Mouse (Mus musculus): ENCODE results near the gene Ten1. TPM values are rescaled to one million over a fixed set of nuclear protein-coding genes. Genes with fewer than 3 reads are reported as not detected.

The Ten1 gene
- polyA plus RNA-seq, 1 experiment from 2014 or later = 77.0 TPM

- no peak for DNase-seq
- peaks cover 8% of the 10 kb centered on the region; the same call in 1 of the 2 replicates for H3K27me3 ChIP-seq (ENCODE audit: control insufficient read depth, insufficient read depth, low read length)
- no peak for ATAC-seq (ENCODE audit: low FRiP score, low TSS enrichment)
- WGBS = 87% methylated on average over 11 of the region's 11 CpGs
- no peak overlapping the region for H3K4me2 ChIP-seq (ENCODE audit: low read length)
- no peak overlapping the region for H3K4me3 ChIP-seq (replicated peaks; ENCODE audit: low read depth, low read length)
- H3K9ac ChIP-seq (replicated peaks; ENCODE audit: low read length) = no peak overlapping the region
- H3K36me3 ChIP-seq (ENCODE audit: control insufficient read depth, insufficient read depth, low read length) = 0 out of 2 replicates have a peak, but pooled peaks cover 6% of the 10 kb centered on the region
- no peaks in the 10 kb centered on the region for H3K4me1 ChIP-seq (ENCODE audit: control insufficient read depth, insufficient read depth, low read length)
- peaks cover under 1% of the 10 kb centered on the region; the same call in 1 of the 2 replicates for H3K9me3 ChIP-seq (ENCODE audit: control insufficient read depth, low read length)
- H3K27ac ChIP-seq (replicated peaks; ENCODE audit: low read depth, low read length) = no peak overlapping the region
These were observed 17.9 kb downstream of the Ten1 start for GRCm38 (mm10) chr11:116216549-116216948.

DNA sequence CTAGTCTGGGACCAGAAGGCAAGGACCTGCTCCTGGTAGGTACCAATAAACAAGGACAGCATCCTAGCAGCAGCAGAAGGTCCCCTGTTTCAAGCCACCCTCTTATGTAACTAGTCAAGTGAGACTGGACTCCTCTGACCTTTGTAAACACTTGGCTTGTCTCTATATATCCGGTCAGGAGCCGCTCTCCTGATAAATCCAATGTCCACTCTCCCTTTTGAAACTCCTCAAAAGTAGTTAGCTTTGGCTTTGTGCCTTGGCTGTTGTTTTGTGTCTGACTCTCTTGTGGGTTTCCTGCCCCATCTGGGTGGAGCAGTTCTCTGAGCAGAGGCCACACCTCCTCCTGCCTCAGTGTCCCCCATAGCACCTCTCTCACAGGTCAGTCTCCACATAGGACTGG lies 19.6 kb downstream of the Ten1 start:
- no peak for ATAC-seq (ENCODE audit: low FRiP score, low TSS enrichment)
- no peak overlapping the region for H3K4me2 ChIP-seq (ENCODE audit: low read length)
- H3K27ac ChIP-seq (replicated peaks; ENCODE audit: low read depth, low read length) = peak overlapping the region; percentile 43

GRCm38 (mm10) chr11:116218737-116219400 lies 20.2 kb downstream of the Ten1 start:
- Histone ChIP-seq H3K9ac (replicated peaks; ENCODE audit: low read length) (no peak overlapping the region), H3K36me3 (ENCODE audit: control insufficient read depth, insufficient read depth, low read length) (no peaks in the 10 kb centered on the region), H3K27me3 (ENCODE audit: control insufficient read depth, insufficient read depth, low read length) (peaks cover 31% of the 10 kb centered on the region), H3K4me1 (ENCODE audit: control insufficient read depth, insufficient read depth, low read length) (0 out of 2 replicates have a peak, but pooled peaks cover 2% of the 10 kb centered on the region), H3K4me3 (replicated peaks; ENCODE audit: low read depth, low read length) (no peak overlapping the region), H3K9me3 (ENCODE audit: control insufficient read depth, low read length) (peaks cover 5% of the 10 kb centered on the region; the same call in 1 of the 2 replicates), H3K4me2 (ENCODE audit: low read length) (no peak overlapping the region), H3K27ac (replicated peaks; ENCODE audit: low read depth, low read length) (peak overlapping the region; percentile 64)
- peak; percentile 48; the same call in 1 of the 2 replicates for ATAC-seq (ENCODE audit: low FRiP score, low TSS enrichment)
- 53% methylated on average over 7 of the region's 7 CpGs for WGBS
- DNase-seq = peak; percentile 80

More for the DNA sequence above, 19.6 kb downstream of the Ten1 start:
- Histone ChIP-seq H3K4me1 (ENCODE audit: control insufficient read depth, insufficient read depth, low read length) (0 out of 2 replicates have a peak, but pooled peaks cover 2% of the 10 kb centered on the region), H3K27me3 (ENCODE audit: control insufficient read depth, insufficient read depth, low read length) (peaks cover 25% of the 10 kb centered on the region), H3K4me3 (replicated peaks; ENCODE audit: low read depth, low read length) (no peak overlapping the region), H3K9ac (replicated peaks; ENCODE audit: low read length) (no peak overlapping the region), H3K9me3 (ENCODE audit: control insufficient read depth, low read length) (peaks cover 5% of the 10 kb centered on the region; the same call in 1 of the 2 replicates), H3K36me3 (ENCODE audit: control insufficient read depth, insufficient read depth, low read length) (no peaks in the 10 kb centered on the region)
- no peak for DNase-seq
- WGBS = 92% methylated on average over 2 of the region's 2 CpGs

- Histone ChIP-seq H3K36me3 (ENCODE audit: control insufficient read depth, insufficient read depth, low read length) (no peaks in the 10 kb centered on the region), H3K4me1 (ENCODE audit: control insufficient read depth, insufficient read depth, low read length) (0 out of 2 replicates have a peak, but pooled peaks cover 2% of the 10 kb centered on the region), H3K27me3 (ENCODE audit: control insufficient read depth, insufficient read depth, low read length) (peaks cover 33% of the 10 kb centered on the region), H3K4me3 (replicated peaks; ENCODE audit: low read depth, low read length) (no peak overlapping the region), H3K9me3 (ENCODE audit: control insufficient read depth, low read length) (peaks cover 5% of the 10 kb centered on the region; the same call in 1 of the 2 replicates), H3K27ac (replicated peaks; ENCODE audit: low read depth, low read length) (no peak overlapping the region), H3K9ac (replicated peaks; ENCODE audit: low read length) (no peak overlapping the region), H3K4me2 (ENCODE audit: low read length) (no peak overlapping the region)
- peak; percentile 69 for DNase-seq
- 32% methylated on average over 4 of the region's 4 CpGs for WGBS
- no peak for ATAC-seq (ENCODE audit: low FRiP score, low TSS enrichment)
These were observed 21.2 kb downstream of the Ten1 start for GRCm38 (mm10) chr11:116219885-116220284.

- 11% methylated on average over 53 of the region's 53 CpGs for WGBS
- 0 out of 2 replicates have a peak, but pooled peaks cover 2% of the 10 kb centered on the region for H3K4me1 ChIP-seq (ENCODE audit: control insufficient read depth, insufficient read depth, low read length)
- ATAC-seq (ENCODE audit: low FRiP score, low TSS enrichment) (no peak), DNase-seq (peak; percentile 35)
- H3K27me3 ChIP-seq (ENCODE audit: control insufficient read depth, insufficient read depth, low read length) = peaks cover 33% of the 10 kb centered on the region
- H3K4me2 ChIP-seq (ENCODE audit: low read length) = peak overlapping the region; percentile 47
- H3K9ac ChIP-seq (replicated peaks; ENCODE audit: low read length) = no peak overlapping the region
- H3K27ac ChIP-seq (replicated peaks; ENCODE audit: low read depth, low read length) = no peak overlapping the region
- H3K9me3 ChIP-seq (ENCODE audit: control insufficient read depth, low read length) = peaks cover 5% of the 10 kb centered on the region; the same call in 1 of the 2 replicates
- no peaks in the 10 kb centered on the region for H3K36me3 ChIP-seq (ENCODE audit: control insufficient read depth, insufficient read depth, low read length)
- H3K4me3 ChIP-seq (replicated peaks; ENCODE audit: low read depth, low read length) = peak overlapping the region; percentile 22
These were observed 23.5 kb downstream of the Ten1 start for GRCm38 (mm10) chr11:116221931-116222739.

DNA sequence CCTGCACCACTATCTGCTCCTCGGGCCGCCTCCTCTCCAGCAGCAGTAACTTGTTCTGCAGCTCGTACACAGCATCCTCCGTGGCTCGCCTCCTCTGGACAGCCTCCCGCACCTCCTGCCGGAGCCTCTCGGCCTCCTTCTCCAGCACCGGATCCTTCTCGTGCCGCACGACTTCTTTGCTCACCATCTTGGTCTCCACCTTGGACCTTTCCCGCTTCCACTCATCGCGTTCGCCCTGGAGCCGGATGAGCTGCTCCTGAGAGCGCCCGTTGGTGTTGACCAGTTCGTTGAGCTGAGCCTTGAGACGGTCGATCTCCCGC lies 24.0 kb downstream of the Ten1 start:
- WGBS = 11% methylated on average over 23 of the region's 23 CpGs
- H3K27ac ChIP-seq (replicated peaks; ENCODE audit: low read depth, low read length) = no peak overlapping the region
- no peak for ATAC-seq (ENCODE audit: low FRiP score, low TSS enrichment)
- peaks cover 33% of the 10 kb centered on the region for H3K27me3 ChIP-seq (ENCODE audit: control insufficient read depth, insufficient read depth, low read length)
- H3K9me3 ChIP-seq (ENCODE audit: control insufficient read depth, low read length) = peaks cover 5% of the 10 kb centered on the region; the same call in 1 of the 2 replicates
- DNase-seq = no peak
- 0 out of 2 replicates have a peak, but pooled peaks cover 2% of the 10 kb centered on the region for H3K4me1 ChIP-seq (ENCODE audit: control insufficient read depth, insufficient read depth, low read length)
- H3K9ac ChIP-seq (replicated peaks; ENCODE audit: low read length) = no peak overlapping the region
- H3K36me3 ChIP-seq (ENCODE audit: control insufficient read depth, insufficient read depth, low read length) = no peaks in the 10 kb centered on the region
- peak overlapping the region; percentile 22 for H3K4me3 ChIP-seq (replicated peaks; ENCODE audit: low read depth, low read length)
- H3K4me2 ChIP-seq (ENCODE audit: low read length) = peak overlapping the region; percentile 47

DNA sequence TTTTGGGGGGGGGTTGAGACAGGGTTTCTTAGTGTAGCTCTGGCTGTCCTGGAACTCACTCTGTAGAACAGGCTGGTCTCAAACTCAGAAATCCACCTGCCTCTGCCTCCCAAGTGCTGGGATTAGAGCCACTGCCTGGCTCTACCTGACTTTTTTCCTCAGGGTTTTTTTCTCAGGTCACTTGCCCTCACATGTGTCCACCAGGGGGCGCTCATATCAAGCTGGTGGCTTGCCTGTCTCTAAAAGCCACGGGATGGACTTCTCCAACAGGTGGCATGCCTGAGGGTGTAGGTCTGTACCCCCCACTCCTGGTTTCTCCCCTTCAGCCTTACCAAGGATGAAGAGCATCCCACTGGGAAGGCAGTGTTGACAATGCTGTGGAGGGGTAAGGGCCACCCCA lies 27.8 kb downstream of the Ten1 start:
- no peak for ATAC-seq (ENCODE audit: low FRiP score, low TSS enrichment)
- 2% methylated on average over 2 of the region's 2 CpGs for WGBS
- DNase-seq = peak; percentile 81
- Histone ChIP-seq H3K4me1 (ENCODE audit: control insufficient read depth, insufficient read depth, low read length) (0 out of 2 replicates have a peak, but pooled peaks cover 2% of the 10 kb centered on the region), H3K4me3 (replicated peaks; ENCODE audit: low read depth, low read length) (no peak overlapping the region), H3K4me2 (ENCODE audit: low read length) (no peak overlapping the region), H3K27ac (replicated peaks; ENCODE audit: low read depth, low read length) (no peak overlapping the region), H3K9ac (replicated peaks; ENCODE audit: low read length) (no peak overlapping the region), H3K9me3 (ENCODE audit: control insufficient read depth, low read length) (peaks cover 5% of the 10 kb centered on the region; the same call in 1 of the 2 replicates), H3K36me3 (ENCODE audit: control insufficient read depth, insufficient read depth, low read length) (no peaks in the 10 kb centered on the region), H3K27me3 (ENCODE audit: control insufficient read depth, insufficient read depth, low read length) (peaks cover 26% of the 10 kb centered on the region)

DNA sequence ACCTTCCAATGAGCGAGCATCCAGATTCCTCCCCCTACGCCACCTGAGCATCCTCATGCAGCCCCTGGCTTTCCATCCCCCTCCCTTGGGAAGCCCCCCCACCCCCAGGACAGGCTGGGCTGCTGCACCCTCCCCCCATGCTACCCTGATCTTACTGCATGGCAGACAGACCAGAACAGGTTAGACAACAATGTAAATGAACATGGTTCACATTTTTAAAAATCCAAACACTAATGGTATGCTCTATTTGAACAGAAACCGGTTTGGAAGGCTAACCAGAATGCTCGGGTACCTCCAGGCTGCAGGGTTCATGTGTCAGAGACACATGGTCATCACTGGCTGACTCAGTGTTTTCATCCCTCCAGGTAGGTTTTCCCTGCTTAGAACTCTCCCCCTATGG lies 30.0 kb downstream of the Ten1 start:
- Histone ChIP-seq H3K27me3 (ENCODE audit: control insufficient read depth, insufficient read depth, low read length) (peaks cover 3% of the 10 kb centered on the region), H3K4me3 (replicated peaks; ENCODE audit: low read depth, low read length) (no peak overlapping the region), H3K9ac (replicated peaks; ENCODE audit: low read length) (no peak overlapping the region), H3K4me2 (ENCODE audit: low read length) (no peak overlapping the region), H3K27ac (replicated peaks; ENCODE audit: low read depth, low read length) (no peak overlapping the region), H3K36me3 (ENCODE audit: control insufficient read depth, insufficient read depth, low read length) (no peaks in the 10 kb centered on the region), H3K9me3 (ENCODE audit: control insufficient read depth, low read length) (no peaks in the 10 kb centered on the region), H3K4me1 (ENCODE audit: control insufficient read depth, insufficient read depth, low read length) (no peaks in the 10 kb centered on the region)
- DNase-seq (no peak), ATAC-seq (ENCODE audit: low FRiP score, low TSS enrichment) (no peak)
- 78% methylated on average over 4 of the region's 4 CpGs for WGBS
